Mouse (Mus musculus): Measurements from ENCODE around the gene Btf3l4. TPM values are rescaled to one million over a fixed set of nuclear protein-coding genes. Genes with fewer than 3 reads are reported as not detected.

Gene Btf3l4
- 159 TPM for polyA plus RNA-seq (2015; fragmentation: Illumina TruSeq; extraction: RNeasy Lipid Tissue Mini Kit (QIAGEN cat#74804); ENCODE audit: low read depth, low replicate concordance)

DNA sequence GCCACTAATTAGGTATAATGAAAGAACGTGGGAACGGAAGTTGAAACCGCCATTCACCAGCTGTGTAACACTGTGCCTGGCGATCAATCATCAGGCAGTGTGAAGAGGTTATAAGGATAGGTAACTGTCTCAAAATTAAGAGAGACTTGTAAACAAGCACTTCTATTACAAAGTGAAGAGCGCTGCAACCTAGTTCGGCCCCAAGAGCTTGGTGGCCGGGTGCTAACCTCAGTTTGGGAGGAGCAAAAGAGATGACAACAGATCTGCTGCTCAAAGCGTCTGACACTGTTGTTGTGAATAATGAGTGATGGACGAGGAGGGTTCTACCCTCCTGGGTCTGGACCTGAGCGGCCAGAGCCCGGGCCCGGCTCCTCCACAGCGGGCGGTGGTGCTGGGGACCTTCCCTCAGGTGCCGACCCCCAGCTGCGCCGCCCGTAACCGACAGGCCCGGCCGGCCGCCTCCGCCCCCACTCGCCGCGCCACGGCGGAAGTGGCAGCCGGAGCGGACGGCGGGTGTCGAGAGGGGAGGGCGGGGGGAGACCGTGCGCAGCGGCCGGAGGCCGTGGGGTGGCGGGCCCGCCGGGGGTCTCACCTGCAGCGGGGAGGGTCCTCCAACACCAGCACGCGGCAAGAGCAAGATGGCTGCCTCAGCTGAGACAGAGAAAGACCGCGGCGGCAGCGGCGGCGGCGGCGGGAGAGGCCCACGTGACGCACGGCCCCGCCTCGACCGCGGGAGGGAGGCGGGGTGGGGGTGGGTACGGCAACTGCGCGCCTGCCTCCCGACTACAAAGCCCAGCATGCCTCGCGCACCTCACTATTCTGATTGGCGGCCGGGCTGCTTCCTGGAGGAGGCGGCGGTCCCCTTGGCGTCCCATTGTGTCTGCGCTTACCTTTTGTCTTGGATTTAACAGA, at the start of gene Btf3l4:
Btf3l4 (minus strand) TSS at position 699 of the 912 bp plus-strand sequence.

DNA sequence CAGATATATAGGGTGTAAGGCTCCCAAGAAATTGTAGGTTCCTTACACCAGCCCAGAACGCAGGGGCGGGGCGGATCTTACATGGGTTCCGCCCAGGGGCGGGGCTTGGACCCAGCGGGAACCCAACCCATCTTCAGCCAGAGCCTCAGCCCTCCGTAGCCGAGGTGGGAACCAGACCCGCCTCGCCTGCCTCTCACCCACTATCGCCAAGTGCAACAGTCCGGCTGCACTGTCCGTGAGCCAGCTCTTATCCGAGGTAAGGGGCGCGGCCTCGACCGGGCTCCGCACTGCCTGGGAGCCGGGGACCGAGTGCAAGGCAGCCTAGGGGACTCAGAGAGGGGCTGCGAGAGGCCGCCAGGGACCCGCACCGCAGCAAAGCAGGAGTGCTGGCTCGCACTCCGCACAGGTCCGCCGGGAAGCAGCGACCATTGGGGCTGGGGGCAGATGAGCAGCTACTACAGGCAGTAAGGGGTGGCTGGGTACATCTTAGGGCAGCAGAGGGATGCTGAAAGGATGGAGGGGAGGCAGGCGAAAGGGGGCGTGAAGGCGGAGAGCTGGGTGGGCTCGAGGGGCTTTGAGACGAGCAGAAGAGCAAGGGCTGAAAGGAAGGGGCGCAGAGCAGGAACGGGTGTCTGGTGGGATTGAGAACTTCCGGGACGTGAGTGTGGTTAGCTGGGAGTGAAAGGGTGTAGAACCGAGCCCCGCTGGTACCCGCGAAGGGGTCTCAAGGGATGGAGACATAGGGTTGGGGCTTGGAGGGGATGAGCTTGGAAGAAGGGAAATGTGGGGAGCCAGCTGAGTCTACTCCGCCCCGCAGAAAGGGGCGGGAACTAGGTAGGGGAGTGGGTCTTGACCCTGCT, 45.8 kb upstream of the Btf3l4 start, which contains the start of gene Rab3b:
Rab3b (plus strand) TSS at position 101 of the 860 bp plus-strand sequence.

DNA sequence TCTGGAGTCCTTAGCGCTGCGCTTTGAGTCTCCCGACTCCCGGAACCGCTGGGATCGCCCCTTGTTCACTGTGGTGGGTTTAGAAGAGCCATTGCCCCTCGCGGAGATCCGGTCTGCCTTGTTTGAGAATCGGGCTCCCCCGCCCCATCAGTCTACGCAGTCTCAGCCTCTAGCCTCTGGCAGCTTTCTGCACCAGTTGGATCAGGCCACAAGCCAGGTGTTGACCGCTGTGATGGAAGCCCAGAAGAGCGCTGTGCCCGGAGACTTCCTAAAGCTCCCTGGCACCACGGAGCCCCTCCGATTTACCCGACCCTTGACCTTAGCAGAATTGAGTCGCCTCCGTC, 15.1 kb upstream of the Btf3l4 start, which contains the start of gene A730015C16Rik:
A730015C16Rik (minus strand) TSS at position 115 of the 344 bp plus-strand sequence.

DNA sequence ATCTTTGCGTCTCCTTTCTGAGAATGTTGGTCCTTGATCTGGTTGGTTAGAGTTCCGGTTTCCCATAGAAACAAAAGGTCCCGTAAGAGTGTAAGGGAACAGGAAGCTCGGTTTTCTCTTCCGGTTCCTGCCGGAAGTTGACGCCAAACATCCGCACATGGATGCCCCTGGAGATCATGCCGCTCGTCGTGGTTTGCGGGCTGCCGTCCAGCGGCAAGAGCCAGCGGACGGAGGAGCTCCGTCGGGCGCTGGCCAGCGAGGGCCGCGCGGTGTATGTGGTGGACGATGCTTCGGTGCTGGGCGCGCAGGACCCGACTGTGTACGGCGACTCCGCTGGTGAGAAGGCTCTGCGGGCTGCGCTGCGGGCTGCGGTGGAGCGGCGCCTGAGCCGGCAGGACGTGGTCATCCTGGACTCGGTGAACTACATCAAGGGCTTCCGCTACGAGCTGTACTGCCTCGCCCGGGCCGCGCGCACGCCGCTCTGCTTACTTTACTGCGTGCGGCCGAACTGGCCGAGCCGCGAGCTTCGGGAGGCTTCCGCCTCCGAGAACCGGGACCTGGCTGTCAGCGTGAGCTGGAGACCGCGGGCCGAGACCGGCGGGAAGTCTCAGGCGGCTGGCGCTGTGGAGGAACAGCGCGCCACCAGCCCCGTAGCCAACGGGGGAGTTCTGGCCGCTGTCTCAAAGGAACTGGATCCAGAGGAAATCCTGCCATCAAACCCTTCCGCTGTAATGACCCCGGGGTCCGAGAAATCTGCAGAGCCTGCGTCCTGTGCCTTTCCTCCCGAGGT, 14.5 kb upstream of the Btf3l4 start, which contains the start of gene Kti12:
Kti12 (plus strand) TSS at position 71 of the 790 bp plus-strand sequence.

DNA sequence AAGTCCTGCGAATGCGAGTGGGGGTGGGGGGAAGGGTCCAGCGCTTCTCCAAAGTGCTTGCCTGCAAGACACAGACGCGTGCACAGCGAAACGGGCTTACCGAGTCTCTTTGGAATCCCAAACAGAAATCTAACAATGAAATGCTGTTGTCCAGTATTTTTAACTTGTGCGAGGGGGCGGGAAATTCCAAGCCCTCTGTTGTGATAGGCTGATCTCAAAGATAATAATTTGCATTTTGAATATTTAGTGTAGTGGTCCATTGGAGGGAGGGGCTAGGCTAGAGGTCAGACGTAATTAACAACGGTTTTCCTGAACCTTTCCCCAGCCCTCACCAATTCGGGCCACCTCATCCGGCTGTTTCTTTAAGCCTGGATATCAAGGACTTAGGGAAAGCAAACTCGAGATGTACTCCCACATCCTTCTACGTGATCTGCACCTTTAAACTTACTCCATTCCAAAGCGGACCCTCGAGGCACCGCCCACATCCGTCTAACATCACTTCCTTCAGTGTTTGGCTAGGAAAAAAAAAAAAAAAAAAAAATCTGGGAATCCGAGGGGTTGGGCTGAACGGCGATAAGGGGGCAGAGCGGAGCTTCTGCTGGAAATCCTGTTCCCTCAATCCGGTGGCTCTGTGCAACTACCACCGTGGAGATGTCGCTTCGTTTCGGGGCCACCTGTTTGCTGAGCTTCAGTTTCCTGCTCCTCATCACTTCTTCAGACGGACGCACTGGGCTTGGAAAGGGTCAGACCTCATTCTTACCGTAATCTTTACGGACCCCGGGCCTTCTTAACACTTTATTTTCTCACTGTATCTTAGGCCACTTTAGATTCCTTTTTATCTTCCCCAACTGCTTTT, 929 bp upstream of the Btf3l4 start, which contains the start of gene Txndc12:
Txndc12 (plus strand) TSS at position 487 of the 856 bp plus-strand sequence.

DNA sequence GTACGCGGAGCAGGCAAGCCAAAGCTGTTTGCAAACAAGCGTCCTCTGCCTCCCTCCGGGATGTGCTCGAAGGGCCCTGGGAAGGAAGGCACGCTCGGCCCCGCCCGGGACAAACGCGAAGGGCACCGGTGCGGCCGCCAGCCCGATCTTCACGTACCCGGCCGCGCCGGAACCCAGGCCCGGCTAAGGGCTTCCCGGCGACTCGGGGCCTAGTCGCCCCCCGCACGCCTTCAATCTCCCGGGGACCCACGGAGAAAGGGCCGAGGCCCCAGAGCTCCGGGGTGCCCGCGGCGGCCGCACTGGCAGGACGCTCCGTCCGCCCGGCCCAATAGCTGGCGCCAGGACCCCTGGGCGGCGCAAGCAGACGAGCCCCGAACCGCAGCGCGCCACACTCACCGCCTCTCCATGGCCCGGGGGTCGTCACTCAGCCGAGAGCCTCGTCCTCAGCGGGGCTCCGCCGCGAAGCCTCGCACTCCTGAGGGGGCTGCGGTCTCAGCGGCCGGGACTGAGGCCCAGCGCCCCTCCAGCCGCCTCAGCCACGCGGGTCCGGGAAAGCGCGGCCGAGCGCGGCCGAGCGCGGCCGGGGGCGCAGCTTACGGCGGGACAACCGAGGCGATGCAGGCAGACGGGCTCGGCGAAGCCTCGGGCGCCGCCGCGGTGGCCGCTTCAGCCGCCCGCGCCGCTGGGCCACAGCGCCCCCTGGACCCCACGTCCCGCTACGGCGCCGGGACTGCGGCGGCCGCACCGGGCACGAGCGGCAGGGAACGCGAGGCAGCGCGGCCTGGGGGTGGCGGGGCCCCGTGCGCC, 53.2 kb downstream of the Btf3l4 start, which contains the start of gene Zfyve9:
Zfyve9 (minus strand) TSS at position 742 of the 807 bp plus-strand sequence.

Other genes with a start within 250 kb of the Btf3l4 start
- gene Cc2d1b, start 213.7 kb downstream of the Btf3l4 start, polyA plus RNA-seq (2015; fragmentation: Illumina TruSeq; extraction: RNeasy Lipid Tissue Mini Kit (QIAGEN cat#74804); ENCODE audit: low read depth, low replicate concordance), result 26.5 TPM
- 0.33 TPM for gene 3110021N24Rik, start 114.0 kb downstream of the Btf3l4 start, polyA plus RNA-seq (2015; fragmentation: Illumina TruSeq; extraction: RNeasy Lipid Tissue Mini Kit (QIAGEN cat#74804); ENCODE audit: low read depth, low replicate concordance)
- 49.9 TPM for gene Zfyve9, start 52.8 kb downstream of the Btf3l4 start, polyA plus RNA-seq (2015; fragmentation: Illumina TruSeq; extraction: RNeasy Lipid Tissue Mini Kit (QIAGEN cat#74804); ENCODE audit: low read depth, low replicate concordance)
- gene Txndc12, start 987 bp upstream of the Btf3l4 start, polyA plus RNA-seq (2015; fragmentation: Illumina TruSeq; extraction: RNeasy Lipid Tissue Mini Kit (QIAGEN cat#74804); ENCODE audit: low read depth, low replicate concordance), result 62.9 TPM
- 14.7 TPM for gene Kti12, start 14.2 kb upstream of the Btf3l4 start, polyA plus RNA-seq (2015; fragmentation: Illumina TruSeq; extraction: RNeasy Lipid Tissue Mini Kit (QIAGEN cat#74804); ENCODE audit: low read depth, low replicate concordance)
- gene A730015C16Rik, start 15.0 kb upstream of the Btf3l4 start, polyA plus RNA-seq (2015; fragmentation: Illumina TruSeq; extraction: RNeasy Lipid Tissue Mini Kit (QIAGEN cat#74804); ENCODE audit: low read depth, low replicate concordance), result not detected
- gene Rab3b, start 45.4 kb upstream of the Btf3l4 start, polyA plus RNA-seq (2015; fragmentation: Illumina TruSeq; extraction: RNeasy Lipid Tissue Mini Kit (QIAGEN cat#74804); ENCODE audit: low read depth, low replicate concordance), result 80.1 TPM
- 97.6 TPM for gene Nrd1, start 167.0 kb upstream of the Btf3l4 start, polyA plus RNA-seq (2015; fragmentation: Illumina TruSeq; extraction: RNeasy Lipid Tissue Mini Kit (QIAGEN cat#74804); ENCODE audit: low read depth, low replicate concordance)